Mouse (Mus musculus): ENCODE measurements around the gene Prom2. TPM values are rescaled to one million over a fixed set of nuclear protein-coding genes. Genes with fewer than 3 reads are reported as not detected.

Gene Prom2
- polyA plus RNA-seq (2014; fragmentation: Illumina TruSeq; extraction: RNeasy Lipid Tissue Mini Kit (QIAGEN cat#74804); ENCODE audit: low read depth, low replicate concordance), result 12.3 TPM

GRCm38 (mm10) chr2:127541185-127541584 lies at the start of gene Prom2:
TSS of gene Prom2 (minus strand) at chr2:127541467.

DNA sequence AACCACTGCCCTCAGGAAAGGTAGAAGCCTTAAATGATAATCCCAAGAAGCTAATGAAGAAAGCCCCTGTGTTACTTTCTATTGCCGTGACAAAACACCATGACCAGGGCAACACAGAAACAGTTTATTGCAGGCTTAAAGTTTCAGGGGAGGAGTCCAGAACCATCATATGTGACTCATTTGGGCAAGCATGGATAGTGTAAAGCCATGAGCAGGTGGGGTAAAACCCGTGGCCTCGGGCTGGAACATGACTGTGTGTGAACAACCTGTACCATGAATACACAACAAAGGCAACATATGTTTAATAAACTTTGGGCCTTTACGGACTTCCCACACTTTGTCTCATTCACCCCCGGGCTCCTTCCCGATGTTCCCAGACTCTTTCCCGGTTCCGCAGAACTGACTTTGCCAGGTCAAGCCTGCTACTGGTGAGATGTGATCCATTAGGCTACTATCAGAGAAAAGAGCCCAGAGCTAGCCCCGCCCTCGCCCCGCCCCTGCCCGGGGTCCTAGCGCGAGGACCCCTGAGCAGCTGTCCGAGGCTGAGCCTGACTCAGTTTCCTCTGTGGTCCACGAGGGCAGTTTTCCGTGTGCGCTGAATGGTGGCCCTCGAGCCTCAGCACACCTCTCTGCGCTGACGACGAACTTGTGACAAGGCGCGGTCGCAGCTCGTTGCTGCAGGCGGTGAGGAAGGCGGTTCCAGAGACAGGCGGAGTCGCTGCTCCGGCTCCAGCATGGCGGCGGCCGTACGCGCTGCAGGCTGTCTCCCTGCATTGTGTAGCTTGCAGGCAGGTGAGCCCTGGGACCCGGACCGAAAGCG lies 45.6 kb upstream of the Prom2 start, which contains the start of the genes Zfp661 and Mrps5:
Zfp661 (minus strand) TSS at position 401 of the 820 bp plus-strand sequence.
Mrps5 (plus strand) TSS at position 529 of the 820 bp plus-strand sequence.

GRCm38 (mm10) chr2:127522006-127522441 lies 19.2 kb downstream of the Prom2 start, which contains the start of gene Kcnip3:
TSS of gene Kcnip3 (minus strand) at chr2:127522094.

Other genes with a start within 250 kb of the Prom2 start
- not detected for gene Dusp2, start 205.3 kb downstream of the Prom2 start, polyA plus RNA-seq (2014; fragmentation: Illumina TruSeq; extraction: RNeasy Lipid Tissue Mini Kit (QIAGEN cat#74804); ENCODE audit: low read depth, low replicate concordance)
- gene Astl, start 202.8 kb downstream of the Prom2 start, polyA plus RNA-seq (2014; fragmentation: Illumina TruSeq; extraction: RNeasy Lipid Tissue Mini Kit (QIAGEN cat#74804); ENCODE audit: low read depth, low replicate concordance), result not detected
- 26.5 TPM for gene Adra2b, start 178.3 kb downstream of the Prom2 start, polyA plus RNA-seq (2014; fragmentation: Illumina TruSeq; extraction: RNeasy Lipid Tissue Mini Kit (QIAGEN cat#74804); ENCODE audit: low read depth, low replicate concordance)
- not detected for gene Gpat2, start 116.3 kb downstream of the Prom2 start, polyA plus RNA-seq (2014; fragmentation: Illumina TruSeq; extraction: RNeasy Lipid Tissue Mini Kit (QIAGEN cat#74804); ENCODE audit: low read depth, low replicate concordance)
- 32.9 TPM for gene Fahd2a, start 96.9 kb downstream of the Prom2 start, polyA plus RNA-seq (2014; fragmentation: Illumina TruSeq; extraction: RNeasy Lipid Tissue Mini Kit (QIAGEN cat#74804); ENCODE audit: low read depth, low replicate concordance)
- gene Kcnip3, start 19.4 kb downstream of the Prom2 start, polyA plus RNA-seq (2014; fragmentation: Illumina TruSeq; extraction: RNeasy Lipid Tissue Mini Kit (QIAGEN cat#74804); ENCODE audit: low read depth, low replicate concordance), result 1.1 TPM
- 5.3 TPM for gene Zfp661, start 45.6 kb upstream of the Prom2 start, polyA plus RNA-seq (2014; fragmentation: Illumina TruSeq; extraction: RNeasy Lipid Tissue Mini Kit (QIAGEN cat#74804); ENCODE audit: low read depth, low replicate concordance)
- 19.1 TPM for gene Mrps5, start 45.8 kb upstream of the Prom2 start, polyA plus RNA-seq (2014; fragmentation: Illumina TruSeq; extraction: RNeasy Lipid Tissue Mini Kit (QIAGEN cat#74804); ENCODE audit: low read depth, low replicate concordance)
- 482 TPM for gene Mal, start 115.2 kb upstream of the Prom2 start, polyA plus RNA-seq (2014; fragmentation: Illumina TruSeq; extraction: RNeasy Lipid Tissue Mini Kit (QIAGEN cat#74804); ENCODE audit: low read depth, low replicate concordance)
- 0.28 TPM for gene Mall, start 188.5 kb upstream of the Prom2 start, polyA plus RNA-seq (2014; fragmentation: Illumina TruSeq; extraction: RNeasy Lipid Tissue Mini Kit (QIAGEN cat#74804); ENCODE audit: low read depth, low replicate concordance)
- gene Nphp1, start 247.4 kb upstream of the Prom2 start, polyA plus RNA-seq (2014; fragmentation: Illumina TruSeq; extraction: RNeasy Lipid Tissue Mini Kit (QIAGEN cat#74804); ENCODE audit: low read depth, low replicate concordance), result 19.4 TPM